Mouse (Mus musculus): Measurements from ENCODE around the gene Ilkap.

- TF ChIP-seq POLR2A (IDR thresholded peaks at IDR 0.05; ENCODE audit: insufficient read depth, low read depth, low read length): no peak
- TF ChIP-seq CTCF (IDR thresholded peaks at IDR 0.05): no peak
- TF ChIP-seq EP300 (IDR thresholded peaks at IDR 0.05; ENCODE audit: insufficient read depth, low read depth, low read length): no peak
Measured at GRCm38 (mm10) chr1:91411631-91412285, 13.1 kb upstream of the Ilkap start.

All from heart, adult 2 months (tissue).